Mouse (Mus musculus) limb, embryonic 15.5 days (tissue): ENCODE results near the gene Gnb3. TPM values are rescaled to one million over a fixed set of nuclear protein-coding genes. Genes with fewer than 3 reads are reported as not detected.

Source experiments
- ATAC-seq: fragments of 200-750 bp; cut with Nextera tagmentation; 2 replicates; pipeline ENCODE4 v1.8.0; 2017; ENCODE audit warnings: low read depth, moderate TSS enrichment; ENCODE audit not compliant: insufficient number of reproducible peaks, low FRiP score, low TSS enrichment
- H3K27ac ChIP-seq: fragments of 300-500 bp; sonication (generic); 2 replicates; pipeline ENCODE4 v1.5.1; 2015; ENCODE audit warnings: moderate library complexity, mild to moderate bottlenecking, inconsistent platforms
- H3K27me3 ChIP-seq: fragments of 300-500 bp; sonication (generic); 2 replicates; pipeline ENCODE4 v1.6.1; 2015; ENCODE audit warnings: inconsistent platforms
- H3K36me3 ChIP-seq: fragments of 300-500 bp; sonication (generic); 2 replicates; pipeline ENCODE4 v1.6.1; 2015; ENCODE audit warnings: inconsistent platforms
- H3K4me1 ChIP-seq: fragments of 300-500 bp; sonication (generic); 2 replicates; pipeline ENCODE4 v1.6.1; 2015; ENCODE audit warnings: inconsistent platforms
- H3K4me2 ChIP-seq: fragments of 300-500 bp; sonication (generic); 2 replicates; pipeline ENCODE4 v1.6.1; 2015; ENCODE audit warnings: mild to moderate bottlenecking, inconsistent platforms
- H3K4me3 ChIP-seq: fragments of 300-500 bp; sonication (generic); 2 replicates; pipeline ENCODE4 v1.5.1; 2015; ENCODE audit warnings: mild to moderate bottlenecking, inconsistent platforms
- H3K9ac ChIP-seq: fragments of 300-500 bp; sonication (generic); 2 replicates; pipeline ENCODE4 v1.6.1; 2015; ENCODE audit warnings: inconsistent platforms
- H3K9me3 ChIP-seq: fragments of 300-500 bp; sonication (generic); 2 replicates; pipeline ENCODE4 v1.6.1; 2016; ENCODE audit warnings: inconsistent platforms
- WGBS: fragments of 180-500 bp; shearing (Covaris S2); methylation state at CpG from one replicate; pipeline ENCODE4 v1.1.7; 2015; 5-methylcytosine and 5-hydroxymethylcytosine counted together
- polyA plus RNA-seq: library from polyadenylated mRNA; unstranded; fragments of >200 nt; fragmentation: Nextera tagmentation; extraction: Ambion mirVana; gene quantifications from 2 replicates; pipeline ENCODE4 v1.2.1, GENCODE M21; 2015

Gnb3 gene
- 0.96 and 3.2 TPM in 2 replicates for polyA plus RNA-seq

DNA sequence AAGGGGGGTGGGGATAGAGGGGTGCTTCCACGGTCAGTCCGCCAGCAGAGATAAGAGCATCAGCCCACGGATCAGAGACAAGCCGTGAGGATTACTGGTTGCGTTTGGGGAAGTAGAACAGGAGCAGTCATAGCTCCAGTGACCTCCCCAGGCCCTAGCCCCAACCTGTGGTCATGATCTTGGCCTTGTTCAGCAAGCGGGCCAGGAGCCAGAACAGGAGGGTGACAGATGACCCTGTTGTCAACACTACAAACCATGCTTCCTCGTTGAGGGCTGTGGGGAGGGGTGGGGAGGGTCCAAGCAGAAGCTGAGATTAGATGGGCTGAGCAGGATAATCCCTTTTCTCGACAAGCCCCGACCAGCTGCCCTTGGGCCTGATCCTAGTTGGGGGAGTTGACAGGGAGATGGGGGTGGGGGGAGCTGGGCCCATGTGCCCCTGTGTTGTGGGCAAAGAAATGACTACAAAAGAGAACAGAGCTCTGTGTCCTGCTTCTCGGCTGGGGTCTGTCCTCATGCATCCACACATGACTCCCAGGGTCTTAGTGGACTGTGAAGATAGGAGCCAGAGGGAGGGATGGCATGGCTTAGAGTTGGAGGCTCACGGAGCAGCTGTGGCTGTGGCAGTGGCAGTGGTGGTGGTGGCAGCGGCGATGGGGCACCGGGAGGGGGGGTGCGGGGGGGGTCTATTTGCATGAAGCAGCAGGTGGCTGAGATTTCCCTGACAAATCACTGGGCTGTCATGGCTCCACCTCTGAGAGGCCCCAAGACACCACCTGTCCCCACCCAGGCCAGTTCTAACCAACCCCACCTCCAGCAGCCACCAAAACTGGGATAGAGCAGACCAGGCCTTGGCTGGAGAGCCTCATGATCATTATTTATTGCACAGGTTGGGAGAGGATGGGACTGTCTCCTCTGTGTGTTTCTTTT is at the start of gene Gnb3:
TSS of gene Gnb3 (minus strand) at position 35 of the 927 bp plus-strand sequence.
- H3K4me1 ChIP-seq, result peaks cover 24% of the 10 kb centered on the region
- H3K27me3 ChIP-seq, result no peaks in the 10 kb centered on the region
- no peak within 1 kb of the TSS for H3K9ac ChIP-seq
- no peak within 1 kb of the TSS; the same call in 1 of the 2 replicates for H3K27ac ChIP-seq
- 32% methylated on average over 15 of the region's 15 CpGs for WGBS
- no peak within 1 kb of the TSS for H3K4me2 ChIP-seq
- no peak for ATAC-seq
- H3K9me3 ChIP-seq, result no peaks in the 10 kb centered on the region
- peaks cover 39% of the 10 kb centered on the region for H3K36me3 ChIP-seq
- H3K4me3 ChIP-seq, result no peak within 1 kb of the TSS

DNA sequence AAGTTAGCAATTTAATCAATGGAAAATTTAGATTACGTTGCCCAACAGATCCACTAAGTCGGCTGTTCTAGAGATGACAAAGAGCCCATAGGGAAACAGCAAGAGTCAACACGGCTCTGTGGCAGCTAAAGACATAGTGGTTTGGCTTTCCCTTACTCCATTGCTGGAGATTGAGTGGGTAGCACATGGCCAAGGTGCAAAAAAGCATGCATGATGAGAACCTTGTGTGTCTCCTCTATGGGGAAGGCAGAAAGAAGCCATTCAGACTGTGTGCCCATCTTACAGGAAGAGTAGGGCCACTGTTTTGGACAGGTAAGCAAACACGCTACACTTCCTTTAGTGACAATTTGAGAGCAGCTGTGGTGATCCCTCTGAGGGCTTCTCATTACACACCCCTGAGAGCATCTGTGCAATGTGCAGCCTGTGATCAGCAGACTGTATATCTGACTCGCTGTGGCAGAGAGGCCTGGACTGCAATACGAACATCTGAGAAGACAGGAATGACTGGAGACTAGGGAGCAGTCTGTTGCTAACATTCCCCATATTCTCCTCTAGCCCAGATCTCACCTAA is 48.6 kb upstream of the Gnb3 start:
- no peak for ATAC-seq
- Histone ChIP-seq H3K36me3 (no peaks in the 10 kb centered on the region), H3K4me3 (no peak overlapping the region), H3K9ac (no peak overlapping the region), H3K9me3 (no peaks in the 10 kb centered on the region), H3K27ac (no peak overlapping the region), H3K4me2 (no peak overlapping the region), H3K27me3 (no peaks in the 10 kb centered on the region), H3K4me1 (0 out of 2 replicates have a peak, but pooled peaks cover 4% of the 10 kb centered on the region)
- 87% methylated on average over 6 of the region's 6 CpGs for WGBS

DNA sequence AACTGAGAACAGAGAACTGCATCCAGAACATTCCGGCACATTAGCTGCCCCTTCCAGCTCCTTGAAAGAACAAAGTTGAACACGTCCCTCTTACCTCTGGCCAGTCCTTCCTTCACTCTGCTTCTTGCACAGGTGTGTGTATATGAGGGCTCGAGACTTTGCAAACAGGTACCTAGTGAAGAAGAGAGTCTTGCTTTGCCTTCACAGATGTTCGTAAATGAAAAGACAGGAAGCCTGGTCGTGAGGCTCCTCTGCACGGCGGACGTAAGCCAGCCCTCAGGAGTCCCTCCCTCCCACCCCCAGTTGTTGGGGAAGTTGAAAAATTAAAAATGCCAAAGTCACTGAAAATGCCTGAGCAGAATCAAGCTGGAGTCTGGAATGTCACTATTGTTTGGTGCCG is 47.9 kb upstream of the Gnb3 start, which contains the start of gene Cd4:
TSS of gene Cd4 (minus strand) at position 236 of the 400 bp plus-strand sequence.
- Histone ChIP-seq H3K27me3 (no peaks in the 10 kb centered on the region), H3K4me1 (0 out of 2 replicates have a peak, but pooled peaks cover 4% of the 10 kb centered on the region), H3K36me3 (no peaks in the 10 kb centered on the region), H3K4me3 (no peak within 1 kb of the TSS), H3K4me2 (no peak within 1 kb of the TSS), H3K9ac (no peak within 1 kb of the TSS), H3K9me3 (no peaks in the 10 kb centered on the region), H3K27ac (no peak within 1 kb of the TSS)
- WGBS, result 78% methylated on average over 9 of the region's 9 CpGs
- no peak for ATAC-seq

DNA sequence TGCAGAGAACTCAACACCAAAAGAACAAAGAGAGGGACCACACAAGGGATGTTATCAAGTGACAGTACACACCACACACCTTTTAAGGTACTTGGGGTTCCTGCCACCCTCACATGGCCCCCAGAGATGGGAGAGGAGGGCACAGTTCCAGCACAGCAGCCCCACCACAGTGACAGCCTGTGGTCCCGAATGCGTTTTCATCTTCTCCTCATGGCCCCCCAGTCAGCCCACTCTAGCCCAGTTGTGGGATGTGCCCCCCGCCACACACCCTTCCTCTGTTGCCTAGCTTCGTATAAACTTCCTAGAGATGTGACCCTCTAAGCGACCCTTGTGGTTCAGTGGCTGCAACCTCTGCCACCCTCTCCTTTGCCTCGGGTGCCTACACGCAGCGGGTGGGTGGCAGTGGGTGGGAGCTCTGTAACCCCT is 45.9 kb upstream of the Gnb3 start:
- Histone ChIP-seq H3K27ac (no peak overlapping the region), H3K4me2 (no peak overlapping the region), H3K36me3 (no peaks in the 10 kb centered on the region), H3K4me3 (no peak overlapping the region), H3K4me1 (0 out of 2 replicates have a peak, but pooled peaks cover 4% of the 10 kb centered on the region), H3K27me3 (no peaks in the 10 kb centered on the region), H3K9ac (no peak overlapping the region), H3K9me3 (no peaks in the 10 kb centered on the region)
- no peak for ATAC-seq
- WGBS, result 87% methylated on average over 8 of the region's 8 CpGs

DNA sequence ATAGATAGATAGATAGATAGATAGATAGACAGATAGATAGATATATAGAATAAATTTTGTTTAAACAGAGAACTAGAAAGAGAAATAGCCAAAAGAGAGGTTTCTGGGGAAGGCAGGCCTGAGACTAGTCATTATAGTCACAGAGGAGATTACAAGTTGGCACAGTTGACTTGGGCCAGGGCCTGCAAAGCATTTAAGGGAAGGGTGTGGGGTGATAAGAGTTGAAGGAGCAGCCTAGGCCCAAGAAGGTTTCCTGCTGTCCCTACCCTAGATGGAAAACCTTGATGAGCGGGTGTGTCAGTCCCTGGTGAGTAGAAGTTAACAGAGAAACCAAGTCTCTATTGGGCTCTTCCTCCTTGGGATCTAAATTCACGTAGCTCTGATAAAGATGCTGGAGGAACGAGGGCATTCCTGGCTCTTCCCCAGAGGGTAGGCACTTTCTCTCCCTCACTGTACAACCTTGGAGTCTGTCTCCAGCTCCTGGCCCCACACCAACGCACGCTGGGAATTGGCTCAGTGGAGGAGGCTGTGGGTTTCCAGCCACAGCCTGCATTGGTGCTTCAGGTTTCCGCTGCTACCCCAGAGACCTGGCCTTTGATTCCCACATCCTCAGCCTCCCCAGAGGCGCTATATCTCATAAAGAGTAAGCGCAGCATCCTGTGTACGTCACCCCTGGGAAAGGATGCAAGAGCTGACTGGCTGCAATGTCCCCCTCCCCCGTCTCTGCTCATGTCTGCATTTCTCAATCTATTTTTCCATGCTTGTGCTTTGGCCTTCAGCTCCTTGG is 44.8 kb upstream of the Gnb3 start:
- no peak overlapping the region for H3K27ac ChIP-seq
- no peaks in the 10 kb centered on the region for H3K36me3 ChIP-seq
- no peaks in the 10 kb centered on the region for H3K9me3 ChIP-seq
- H3K4me1 ChIP-seq, result 0 out of 2 replicates have a peak, but pooled peaks cover 4% of the 10 kb centered on the region
- no peaks in the 10 kb centered on the region for H3K27me3 ChIP-seq
- 58% methylated on average over 10 of the region's 10 CpGs for WGBS
- H3K4me2 ChIP-seq, result no peak overlapping the region
- no peak overlapping the region for H3K4me3 ChIP-seq
- ATAC-seq, result no peak
- no peak overlapping the region for H3K9ac ChIP-seq

- H3K4me1 ChIP-seq, result 0 out of 2 replicates have a peak, but pooled peaks cover 4% of the 10 kb centered on the region
- 81% methylated on average over 10 of the region's 10 CpGs for WGBS
- no peak for ATAC-seq
Observed at GRCm38 (mm10) chr6:124883351-124883750, 43.3 kb upstream of the Gnb3 start.

DNA sequence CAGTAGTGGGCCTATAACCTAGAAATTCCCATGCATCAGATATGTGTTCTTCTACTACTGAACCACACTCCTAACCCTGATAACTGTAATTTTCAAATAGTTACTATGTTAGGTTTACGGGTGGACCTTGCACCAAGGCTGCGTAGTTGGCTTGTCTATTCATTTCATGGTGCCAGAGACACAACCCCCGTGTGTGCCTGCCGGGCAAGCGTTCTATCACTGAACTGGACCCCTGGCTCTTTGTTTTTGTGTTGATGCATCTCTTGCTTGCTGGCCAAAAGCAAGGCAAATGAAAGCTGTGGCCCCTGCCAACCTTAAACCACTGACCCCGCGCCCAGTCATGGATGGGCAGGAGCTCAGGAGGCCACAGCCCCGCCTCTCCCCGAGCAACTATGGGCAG is 41.7 kb upstream of the Gnb3 start:
- H3K4me1 ChIP-seq, result 0 out of 2 replicates have a peak, but pooled peaks cover 4% of the 10 kb centered on the region
- H3K27me3 ChIP-seq, result no peaks in the 10 kb centered on the region
- 92% methylated on average over 9 of the region's 9 CpGs for WGBS
- no peaks in the 10 kb centered on the region for H3K36me3 ChIP-seq
- no peak overlapping the region for H3K4me3 ChIP-seq
- no peaks in the 10 kb centered on the region for H3K9me3 ChIP-seq
- no peak overlapping the region for H3K9ac ChIP-seq
- no peak overlapping the region for H3K4me2 ChIP-seq
- H3K27ac ChIP-seq, result no peak overlapping the region
- no peak for ATAC-seq

More at GRCm38 (mm10) chr6:124883351-124883750, 43.3 kb upstream of the Gnb3 start:
- no peak overlapping the region for H3K4me3 ChIP-seq
- no peaks in the 10 kb centered on the region for H3K9me3 ChIP-seq
- no peaks in the 10 kb centered on the region for H3K27me3 ChIP-seq
- no peak overlapping the region for H3K4me2 ChIP-seq
- no peak overlapping the region for H3K27ac ChIP-seq
- H3K36me3 ChIP-seq, result no peaks in the 10 kb centered on the region
- H3K9ac ChIP-seq, result no peak overlapping the region

- Histone ChIP-seq H3K36me3 (no peaks in the 10 kb centered on the region), H3K27me3 (no peaks in the 10 kb centered on the region), H3K4me3 (no peak overlapping the region), H3K27ac (no peak overlapping the region), H3K4me1 (no peaks in the 10 kb centered on the region), H3K9ac (no peak overlapping the region), H3K4me2 (no peak overlapping the region), H3K9me3 (no peaks in the 10 kb centered on the region)
- no peak for ATAC-seq
- 53% methylated on average over 6 of the region's 6 CpGs for WGBS
Observed at GRCm38 (mm10) chr6:124879390-124879789, 39.3 kb upstream of the Gnb3 start.

DNA sequence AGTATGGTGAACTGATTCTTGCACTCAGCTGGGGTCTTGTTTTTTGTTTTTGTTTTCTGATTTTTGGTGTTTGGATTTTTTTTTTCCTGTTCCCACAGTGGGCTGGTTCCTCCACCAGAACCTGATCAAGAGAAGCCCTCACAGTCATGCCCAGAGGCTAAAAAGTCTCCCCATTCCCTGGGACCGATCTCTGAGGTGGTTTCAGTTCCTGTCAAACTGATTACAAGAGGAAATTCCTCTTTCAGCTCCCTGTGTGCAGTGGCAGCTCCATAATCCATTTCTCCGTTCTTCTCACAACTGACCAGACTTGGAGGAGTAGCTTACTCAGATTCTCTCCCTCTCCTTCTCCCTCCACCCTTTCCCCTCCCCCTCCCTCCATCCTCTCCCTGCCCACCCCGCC is 34.3 kb upstream of the Gnb3 start:
- Histone ChIP-seq H3K9me3 (no peaks in the 10 kb centered on the region), H3K4me3 (no peak overlapping the region), H3K4me2 (no peak overlapping the region), H3K36me3 (no peaks in the 10 kb centered on the region), H3K9ac (no peak overlapping the region), H3K4me1 (no peaks in the 10 kb centered on the region), H3K27me3 (no peaks in the 10 kb centered on the region), H3K27ac (no peak overlapping the region)
- whole genome bisulfite sequencing, result 42% methylated on average over 2 of the region's 3 CpGs
- ATAC-seq, result no peak

- Histone ChIP-seq H3K27me3 (no peaks in the 10 kb centered on the region), H3K9me3 (no peaks in the 10 kb centered on the region), H3K9ac (no peak overlapping the region), H3K27ac (no peak overlapping the region), H3K36me3 (no peaks in the 10 kb centered on the region), H3K4me1 (peaks cover 32% of the 10 kb centered on the region), H3K4me3 (no peak overlapping the region), H3K4me2 (no peak overlapping the region)
- WGBS, result 55% methylated on average over 6 of the region's 7 CpGs
- ATAC-seq, result no peak
Observed at GRCm38 (mm10) chr6:124866560-124866959, 26.5 kb upstream of the Gnb3 start.

DNA sequence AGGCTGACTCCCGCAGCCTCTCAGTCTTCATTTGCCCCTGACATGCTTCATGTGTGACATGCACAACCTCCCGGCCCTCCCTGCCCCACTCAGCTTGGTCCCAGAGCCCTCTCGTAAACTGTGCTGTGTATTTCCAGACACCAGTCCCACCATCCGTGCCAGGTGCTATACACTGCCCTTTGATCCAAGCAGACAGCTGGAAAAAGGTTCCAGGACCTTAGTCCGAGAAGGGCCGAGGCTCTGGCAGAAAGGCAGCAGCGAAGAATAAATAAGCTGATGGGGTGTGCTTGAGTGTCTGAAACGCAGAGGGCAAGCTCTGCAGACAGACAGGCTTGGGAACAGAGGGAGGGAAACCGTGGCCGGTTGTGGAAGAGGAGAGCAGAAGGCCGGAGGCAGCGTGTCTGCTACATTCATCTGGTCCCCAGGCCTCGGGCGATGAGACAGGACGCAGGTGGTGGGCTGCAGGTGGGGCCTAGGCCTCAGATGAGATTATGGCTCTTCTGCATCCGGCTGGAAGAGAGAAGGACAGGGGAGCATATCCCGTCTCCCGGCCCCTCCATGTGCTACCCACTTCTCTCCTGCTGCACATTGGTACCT is 25.8 kb upstream of the Gnb3 start:
- Histone ChIP-seq H3K9ac (no peak overlapping the region), H3K36me3 (no peaks in the 10 kb centered on the region), H3K4me2 (no peak overlapping the region), H3K4me1 (peaks cover 39% of the 10 kb centered on the region), H3K4me3 (no peak overlapping the region), H3K9me3 (no peaks in the 10 kb centered on the region), H3K27me3 (no peaks in the 10 kb centered on the region), H3K27ac (no peak overlapping the region)
- 30% methylated on average over 17 of the region's 18 CpGs for WGBS
- no peak for ATAC-seq
